Mouse (Mus musculus): ENCODE data around the gene Cntnap5b.

Cntnap5b gene

GRCm38 (mm10) chr1:100171566-100171965 is 399.0 kb downstream of the Cntnap5b start:
- DNase-seq (ENCODE audit: low spot score in 2 of 2) = no peak

GRCm38 (mm10) chr1:100180050-100180449 is 407.5 kb downstream of the Cntnap5b start:
- peak in 1 of 2 experiments; percentile 34 for DNase-seq (ENCODE audit: low spot score in 2 of 2)

GRCm38 (mm10) chr1:100231980-100232608 is 459.5 kb downstream of the Cntnap5b start:
- no peak for DNase-seq (ENCODE audit: low spot score in 2 of 2)

- no peak for DNase-seq (ENCODE audit: low spot score in 2 of 2)
Observed at GRCm38 (mm10) chr1:100251964-100252363, 479.4 kb downstream of the Cntnap5b start.

- DNase-seq (ENCODE audit: low spot score in 2 of 2) = no peak
Observed at GRCm38 (mm10) chr1:100310687-100311086, 538.1 kb downstream of the Cntnap5b start.

GRCm38 (mm10) chr1:100331066-100331465 is 558.5 kb downstream of the Cntnap5b start:
- no peak for DNase-seq (ENCODE audit: low spot score in 2 of 2)

- DNase-seq (ENCODE audit: low spot score in 2 of 2) = no peak
Observed at GRCm38 (mm10) chr1:100369415-100370113, 597.0 kb downstream of the Cntnap5b start.

- DNase-seq (ENCODE audit: low spot score in 2 of 2) = no peak
Observed at GRCm38 (mm10) chr1:100386252-100386651, 613.7 kb downstream of the Cntnap5b start.

GRCm38 (mm10) chr1:100394034-100394433 is 621.5 kb downstream of the Cntnap5b start:
- no peak for DNase-seq (ENCODE audit: low spot score in 2 of 2)

- no peak for DNase-seq (ENCODE audit: low spot score in 2 of 2)
Observed at GRCm38 (mm10) chr1:100416658-100417224, 644.2 kb downstream of the Cntnap5b start.

- DNase-seq (ENCODE audit: low spot score in 2 of 2) = no peak
Observed at GRCm38 (mm10) chr1:100430038-100430774, 657.6 kb downstream of the Cntnap5b start.

GRCm38 (mm10) chr1:100463877-100464276 is 691.3 kb downstream of the Cntnap5b start:
- no peak for DNase-seq (ENCODE audit: low spot score in 2 of 2)

GRCm38 (mm10) chr1:100465226-100465625 is 692.7 kb downstream of the Cntnap5b start:
- DNase-seq (ENCODE audit: low spot score in 2 of 2) = no peak

- DNase-seq (ENCODE audit: low spot score in 2 of 2) = no peak
Observed at GRCm38 (mm10) chr1:100467595-100467994, 695.0 kb downstream of the Cntnap5b start.

- no peak for DNase-seq (ENCODE audit: low spot score in 2 of 2)
Observed at GRCm38 (mm10) chr1:100509866-100510265, 737.3 kb downstream of the Cntnap5b start.

Data from spleen, postnatal 36 days (tissue).